Mouse (Mus musculus): ENCODE results near the gene Numb.
A peak's percentile ranks its signal among the peaks of the same experiment; 100 is the strongest.
"Not testable (repeated sequence)": the region's sequence is repeated elsewhere in the genome, so short reads cannot be mapped to it uniquely, and the experiment has no call there.

Gene Numb

DNA sequence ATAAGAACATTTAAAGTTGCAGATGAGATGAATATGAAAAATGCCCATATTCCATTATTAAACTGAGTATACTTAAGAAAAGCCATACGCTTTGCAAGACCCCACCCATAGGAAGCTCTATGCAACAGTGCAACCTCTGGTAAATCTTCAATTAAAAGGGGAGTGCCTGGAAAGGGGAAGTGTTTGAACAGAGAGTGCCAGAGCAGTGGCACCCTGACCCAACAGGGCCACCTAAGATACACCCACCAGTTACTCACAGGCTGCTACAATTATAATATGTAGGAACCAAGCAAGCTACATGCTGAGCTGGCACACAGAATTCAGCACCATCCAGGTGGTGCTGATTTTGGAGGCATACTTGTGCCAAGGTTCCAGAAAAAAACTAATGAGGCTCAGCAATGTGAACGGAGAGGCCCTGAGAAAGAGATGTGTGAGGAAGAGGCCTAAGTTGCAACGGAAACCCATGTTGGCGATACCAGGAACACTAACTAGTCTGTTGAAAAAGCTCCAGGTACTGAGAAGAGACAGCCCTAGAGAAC, 7.5 kb downstream of the Numb start:
- H3K4me3 ChIP-seq (replicated peaks; ENCODE audit: low read length) = no peak overlapping the region
- no peaks in the 10 kb centered on the region for H3K27me3 ChIP-seq (ENCODE audit: insufficient read depth, low read length)
- peaks cover 4% of the 10 kb centered on the region; the same call in 1 of the 2 replicates for H3K36me3 ChIP-seq (ENCODE audit: insufficient read depth, low read length)
- H3K4me1 ChIP-seq (replicated peaks; ENCODE audit: low read depth, low read length) = peaks cover 3% of the 10 kb centered on the region; the same call in 1 of the 2 replicates
- TF ChIP-seq NANOG (IDR thresholded peaks at IDR 0.05; ENCODE audit: borderline replicate concordance, low read length) (no peak), CTCF (conservative IDR thresholded peaks at IDR 0.05; ENCODE audit: low read length) (no peak), POU5F1 (IDR thresholded peaks at IDR 0.05; ENCODE audit: borderline replicate concordance, low read length) (no peak)
- no peaks in the 10 kb centered on the region for H3K9me3 ChIP-seq (ENCODE audit: low read length)

DNA sequence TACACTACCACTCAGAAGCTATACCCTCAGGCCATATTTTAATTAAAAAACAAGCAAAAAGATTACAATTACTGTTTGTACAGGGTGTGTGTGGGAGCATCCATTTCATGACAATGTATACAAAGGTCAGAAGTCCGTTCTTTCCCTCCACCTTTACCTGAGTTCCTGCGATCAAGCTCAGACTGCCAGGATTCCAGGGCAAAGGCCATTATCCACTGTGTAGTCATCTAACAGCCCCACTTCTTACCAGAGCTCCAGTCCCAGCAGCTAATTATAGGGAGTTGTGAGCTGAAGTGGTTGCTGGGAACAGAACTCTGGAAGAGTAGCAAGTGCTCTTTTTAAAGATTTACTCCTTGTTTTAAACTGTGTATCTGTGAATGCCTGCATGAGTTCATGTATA, 11.3 kb downstream of the Numb start:
- Histone ChIP-seq H3K36me3 (ENCODE audit: insufficient read depth, low read length) (no peaks in the 10 kb centered on the region), H3K4me1 (replicated peaks; ENCODE audit: low read depth, low read length) (peaks cover 3% of the 10 kb centered on the region; the same call in 1 of the 2 replicates), H3K27me3 (ENCODE audit: insufficient read depth, low read length) (no peaks in the 10 kb centered on the region), H3K9me3 (ENCODE audit: low read length) (no peaks in the 10 kb centered on the region), H3K4me3 (replicated peaks; ENCODE audit: low read length) (no peak overlapping the region)
- no peak for TF ChIP-seq NANOG (IDR thresholded peaks at IDR 0.05; ENCODE audit: borderline replicate concordance, low read length)

DNA sequence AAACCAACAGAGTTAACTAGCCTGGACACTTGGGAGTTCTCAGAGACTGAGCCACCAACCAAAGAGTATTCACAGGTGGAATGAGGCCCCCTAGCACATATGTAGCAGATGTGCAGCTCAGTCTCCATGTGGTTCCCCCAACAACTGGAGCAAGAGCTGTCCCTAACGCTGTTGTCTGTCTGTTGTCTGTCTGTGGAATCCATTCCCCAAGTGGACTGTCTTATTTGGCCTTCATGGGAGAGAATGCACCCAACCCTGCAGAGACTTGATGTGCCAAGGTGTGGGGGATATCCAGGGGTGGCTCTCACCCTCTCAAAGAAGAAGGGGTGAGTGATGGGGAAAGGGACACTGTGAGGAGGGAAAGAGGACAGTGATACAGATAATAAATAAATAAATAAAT, 28.8 kb downstream of the Numb start:
- Histone ChIP-seq H3K9me3 (ENCODE audit: low read length) (no peaks in the 10 kb centered on the region), H3K4me1 (replicated peaks; ENCODE audit: low read depth, low read length) (0 out of 2 replicates have a peak, but pooled peaks cover 5% of the 10 kb centered on the region), H3K4me3 (replicated peaks; ENCODE audit: low read length) (no peak overlapping the region), H3K36me3 (ENCODE audit: insufficient read depth, low read length) (no peaks in the 10 kb centered on the region), H3K27me3 (ENCODE audit: insufficient read depth, low read length) (no peaks in the 10 kb centered on the region)
- no peak for TF ChIP-seq NANOG (IDR thresholded peaks at IDR 0.05; ENCODE audit: borderline replicate concordance, low read length)
- no peak for TF ChIP-seq POU5F1 (IDR thresholded peaks at IDR 0.05; ENCODE audit: borderline replicate concordance, low read length)
- no peak for TF ChIP-seq CTCF (conservative IDR thresholded peaks at IDR 0.05; ENCODE audit: low read length)

DNA sequence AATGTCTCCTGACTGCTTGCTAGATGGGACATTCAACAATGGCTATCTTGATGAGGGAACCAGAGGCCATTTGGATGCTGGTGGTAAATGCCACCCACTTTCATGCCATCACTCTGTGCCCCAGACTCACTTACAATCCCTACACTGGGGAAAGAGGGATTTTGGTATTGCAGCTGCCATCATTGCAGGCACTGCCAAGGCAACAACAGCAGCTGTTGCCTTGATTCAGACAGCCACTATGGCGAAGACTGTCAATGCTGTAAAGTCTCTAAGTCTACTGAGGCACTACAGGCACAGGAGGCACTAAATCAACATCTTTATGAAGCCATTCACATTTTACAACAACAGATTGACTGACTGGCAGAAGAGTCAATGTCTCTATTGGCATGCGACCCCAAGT, 30.5 kb downstream of the Numb start:
- Histone ChIP-seq H3K4me1 (replicated peaks; ENCODE audit: low read depth, low read length) (0 out of 2 replicates have a peak, but pooled peaks cover 5% of the 10 kb centered on the region), H3K4me3 (replicated peaks; ENCODE audit: low read length) (no peak overlapping the region), H3K36me3 (ENCODE audit: insufficient read depth, low read length) (no peaks in the 10 kb centered on the region), H3K9me3 (ENCODE audit: low read length) (no peaks in the 10 kb centered on the region), H3K27me3 (ENCODE audit: insufficient read depth, low read length) (no peaks in the 10 kb centered on the region)
- TF ChIP-seq POU5F1 (IDR thresholded peaks at IDR 0.05; ENCODE audit: borderline replicate concordance, low read length) (no peak), CTCF (conservative IDR thresholded peaks at IDR 0.05; ENCODE audit: low read length) (no peak), NANOG (IDR thresholded peaks at IDR 0.05; ENCODE audit: borderline replicate concordance, low read length) (no peak)

DNA sequence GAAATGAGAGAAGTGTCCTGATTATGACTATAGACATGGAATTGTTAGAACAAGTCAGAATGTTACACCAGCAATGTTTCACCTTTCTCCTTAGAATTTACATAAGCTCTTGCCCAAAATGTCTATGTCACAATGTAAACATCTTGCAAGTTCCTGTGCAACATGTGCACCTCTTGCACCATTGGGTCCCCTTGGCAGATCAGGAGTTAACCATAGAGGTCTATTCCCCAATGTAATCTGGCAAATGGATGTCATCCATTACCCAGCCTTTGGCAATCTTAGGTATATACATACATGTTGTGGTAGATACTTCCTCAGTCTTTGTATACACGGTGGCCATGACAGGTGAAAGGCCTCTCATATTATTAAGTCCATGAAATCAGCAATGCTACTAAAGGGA, 32.6 kb downstream of the Numb start:
- TF ChIP-seq CTCF (conservative IDR thresholded peaks at IDR 0.05; ENCODE audit: low read length) (no peak), NANOG (IDR thresholded peaks at IDR 0.05; ENCODE audit: borderline replicate concordance, low read length) (no peak), POU5F1 (IDR thresholded peaks at IDR 0.05; ENCODE audit: borderline replicate concordance, low read length) (no peak)
- H3K27me3 ChIP-seq (ENCODE audit: insufficient read depth, low read length) = no peaks in the 10 kb centered on the region
- no peaks in the 10 kb centered on the region for H3K36me3 ChIP-seq (ENCODE audit: insufficient read depth, low read length)
- H3K4me3 ChIP-seq (replicated peaks; ENCODE audit: low read length) = no peak overlapping the region
- 0 out of 2 replicates have a peak, but pooled peaks cover 5% of the 10 kb centered on the region for H3K4me1 ChIP-seq (replicated peaks; ENCODE audit: low read depth, low read length)
- H3K9me3 ChIP-seq (ENCODE audit: low read length) = no peaks in the 10 kb centered on the region

DNA sequence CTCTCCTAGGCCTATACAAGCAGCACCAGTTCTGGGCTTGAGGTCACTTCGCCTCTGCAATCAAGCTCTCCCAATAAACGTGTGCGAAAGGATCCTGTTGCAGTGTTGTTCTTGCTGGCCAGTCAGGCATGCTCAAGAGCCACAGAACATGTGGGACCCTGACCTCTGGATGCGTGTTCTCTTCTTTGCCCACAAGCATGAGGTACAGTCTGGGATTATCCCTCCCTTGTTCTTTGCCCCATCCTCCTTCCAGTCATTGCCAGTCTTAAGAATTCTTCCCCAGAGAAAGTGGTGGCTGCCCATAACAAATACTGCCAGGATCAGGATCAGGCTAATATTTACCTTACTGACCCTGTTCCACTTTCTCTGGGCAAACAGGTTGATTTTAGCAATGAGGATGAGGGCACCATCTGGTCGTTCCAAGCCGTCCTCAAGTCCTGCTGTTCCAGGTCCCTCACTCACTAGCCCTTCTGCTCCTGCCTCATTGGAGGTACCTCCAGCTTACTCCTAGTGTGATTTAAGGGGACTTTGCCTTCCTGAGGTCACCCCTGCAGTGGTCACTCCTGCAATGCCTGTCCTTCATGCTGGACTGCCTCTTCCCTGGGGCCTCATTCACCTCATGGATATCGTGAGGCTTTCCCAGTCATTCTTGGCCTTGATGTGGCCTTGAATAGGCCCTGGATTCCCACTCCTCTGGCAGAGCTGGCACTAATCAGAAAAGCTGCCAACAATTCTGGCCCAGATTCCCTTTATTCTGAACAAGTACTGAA, 36.0 kb downstream of the Numb start:
- TF ChIP-seq CTCF (conservative IDR thresholded peaks at IDR 0.05; ENCODE audit: low read length) = no peak
- TF ChIP-seq NANOG (IDR thresholded peaks at IDR 0.05; ENCODE audit: borderline replicate concordance, low read length) = no peak
- TF ChIP-seq POU5F1 (IDR thresholded peaks at IDR 0.05; ENCODE audit: borderline replicate concordance, low read length) = no peak
- H3K4me3 ChIP-seq (replicated peaks; ENCODE audit: low read length) = no peak overlapping the region
- H3K36me3 ChIP-seq (ENCODE audit: insufficient read depth, low read length) = no peaks in the 10 kb centered on the region
- H3K27me3 ChIP-seq (ENCODE audit: insufficient read depth, low read length) = no peaks in the 10 kb centered on the region
- H3K9me3 ChIP-seq (ENCODE audit: low read length) = no peaks in the 10 kb centered on the region
- H3K4me1 ChIP-seq (replicated peaks; ENCODE audit: low read depth, low read length) = peaks cover 9% of the 10 kb centered on the region

DNA sequence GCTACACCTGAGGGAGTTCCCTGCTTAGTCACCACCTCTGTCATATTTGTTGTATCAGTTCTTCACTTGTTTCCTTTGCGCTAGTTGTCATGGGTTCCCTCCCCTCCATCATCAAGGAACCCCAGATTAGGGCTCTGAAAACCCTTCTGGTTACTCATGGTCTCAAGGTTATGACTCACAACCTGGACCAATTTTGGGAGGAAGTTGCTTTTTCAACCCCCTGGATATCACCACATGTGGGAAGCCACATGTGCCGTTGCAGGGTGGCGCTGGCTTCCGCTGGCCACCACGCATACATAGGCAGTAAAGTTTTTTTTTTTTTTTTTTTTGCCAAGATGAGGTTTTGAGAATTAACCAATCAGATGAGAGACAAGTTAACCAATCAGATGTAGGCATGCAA, 36.7 kb downstream of the Numb start:
- H3K4me1 ChIP-seq (replicated peaks; ENCODE audit: low read depth, low read length) = not testable (repeated sequence)

DNA sequence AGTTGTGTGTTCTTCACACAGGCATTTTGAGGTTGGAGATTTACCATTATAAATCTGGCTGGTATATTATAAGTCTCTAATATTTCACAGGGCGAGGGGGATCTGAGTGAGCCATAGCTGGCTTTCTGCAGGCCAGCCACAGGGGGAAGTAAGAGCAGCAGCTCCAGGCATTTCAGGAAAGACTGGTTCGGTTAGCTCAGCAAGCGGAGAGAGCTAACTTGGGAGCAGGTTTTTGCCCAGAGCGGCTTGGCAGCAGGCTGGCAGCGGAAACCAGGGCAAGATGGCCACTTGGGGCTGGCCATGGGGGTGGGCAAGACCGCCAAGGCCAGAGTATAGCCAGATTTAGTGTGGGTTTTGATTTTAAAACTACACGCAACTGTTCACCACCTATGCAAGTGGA, 39.2 kb downstream of the Numb start:
- Histone ChIP-seq H3K4me1 (replicated peaks; ENCODE audit: low read depth, low read length) (peaks cover 9% of the 10 kb centered on the region), H3K36me3 (ENCODE audit: insufficient read depth, low read length) (no peaks in the 10 kb centered on the region), H3K4me3 (replicated peaks; ENCODE audit: low read length) (0 out of 2 replicates have a peak overlapping the region, but pooled peaks have one; percentile 20), H3K9me3 (ENCODE audit: low read length) (no peaks in the 10 kb centered on the region), H3K27me3 (ENCODE audit: insufficient read depth, low read length) (no peaks in the 10 kb centered on the region)
- no peak for TF ChIP-seq POU5F1 (IDR thresholded peaks at IDR 0.05; ENCODE audit: borderline replicate concordance, low read length)
- no peak for TF ChIP-seq CTCF (conservative IDR thresholded peaks at IDR 0.05; ENCODE audit: low read length)
- no peak for TF ChIP-seq NANOG (IDR thresholded peaks at IDR 0.05; ENCODE audit: borderline replicate concordance, low read length)

More for the DNA sequence above, 36.7 kb downstream of the Numb start:
- not testable (repeated sequence) for H3K4me3 ChIP-seq (replicated peaks; ENCODE audit: low read length); H3K27me3 ChIP-seq (ENCODE audit: insufficient read depth, low read length); H3K36me3 ChIP-seq (ENCODE audit: insufficient read depth, low read length); H3K9me3 ChIP-seq (ENCODE audit: low read length)

DNA sequence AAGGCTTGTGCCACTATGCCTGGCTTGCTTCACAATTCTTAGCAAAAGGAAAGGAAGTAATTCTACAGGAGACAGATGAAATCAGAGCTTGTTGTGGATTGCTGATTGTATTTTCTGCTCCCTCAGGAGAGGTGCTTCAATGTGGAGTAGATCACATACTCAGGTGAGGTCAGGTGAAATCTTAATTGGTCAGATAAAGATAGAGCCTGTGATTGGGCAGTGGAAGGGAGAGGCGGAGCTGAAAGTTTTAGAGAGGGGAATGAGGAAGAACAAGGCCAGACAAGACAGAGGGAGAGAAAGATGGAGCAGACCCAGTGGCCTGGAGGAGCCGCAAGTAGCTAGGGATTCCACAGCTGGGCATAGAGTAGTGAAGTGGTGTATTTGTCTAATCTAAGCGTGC, 39.6 kb downstream of the Numb start:
- Histone ChIP-seq H3K27me3 (ENCODE audit: insufficient read depth, low read length) (no peaks in the 10 kb centered on the region), H3K36me3 (ENCODE audit: insufficient read depth, low read length) (no peaks in the 10 kb centered on the region), H3K4me3 (replicated peaks; ENCODE audit: low read length) (no peak overlapping the region), H3K9me3 (ENCODE audit: low read length) (no peaks in the 10 kb centered on the region), H3K4me1 (replicated peaks; ENCODE audit: low read depth, low read length) (peaks cover 9% of the 10 kb centered on the region)
- no peak for TF ChIP-seq CTCF (conservative IDR thresholded peaks at IDR 0.05; ENCODE audit: low read length)
- no peak for TF ChIP-seq POU5F1 (IDR thresholded peaks at IDR 0.05; ENCODE audit: borderline replicate concordance, low read length)
- no peak for TF ChIP-seq NANOG (IDR thresholded peaks at IDR 0.05; ENCODE audit: borderline replicate concordance, low read length)

Measured in E14TG2a.4 (cell line).